Mouse (Mus musculus) liver, embryonic 14.5 days (tissue): ENCODE data around the gene Smim22.

Source experiments
- CTCF ChIP-seq: IDR thresholded peaks from 2 replicates; pipeline ENCODE4 v1.5.1; 2016; ENCODE audit warnings: antibody characterized with exemption, low read depth, control low read depth
- EP300 ChIP-seq: IDR thresholded peaks from 2 replicates; pipeline ENCODE4 v1.6.1; 2016; ENCODE audit warnings: antibody characterized with exemption, low read depth

GRCm38 (mm10) chr16:4984717-4985116 is 22.4 kb upstream of the Smim22 start:
- TF ChIP-seq EP300: no peak
- TF ChIP-seq CTCF: no peak
